Mouse (Mus musculus): ENCODE measurements around the gene Asb5. TPM values are rescaled to one million over a fixed set of nuclear protein-coding genes. Genes with fewer than 3 reads are reported as not detected.
A peak's percentile ranks its signal among the peaks of the same experiment; 100 is the strongest.

The Asb5 gene
- total and polyA plus RNA-seq, 3 experiments = 0.27 to 1.4 TPM; not detected in 1

- no peak overlapping the region for H3K9ac ChIP-seq (ENCODE audit: control insufficient read depth, low read depth, low read length, poor library complexity, severe bottlenecking)
- DNase-seq (ENCODE audit: low read depth, low spot score) = no peak
- TF ChIP-seq TBP (IDR thresholded peaks at IDR 0.05; ENCODE audit: low read depth, low read length) (no peak), MAZ (IDR thresholded peaks at IDR 0.05; ENCODE audit: low read depth, low read length) (no peak), USF1 (IDR thresholded peaks at IDR 0.05; ENCODE audit: low read depth, low read length) (no peak), CHD2 (IDR thresholded peaks at IDR 0.05; ENCODE audit: low read length) (no peak), JUND (IDR thresholded peaks at IDR 0.05; ENCODE audit: low read depth, low read length) (no peak), ZMIZ1 (IDR thresholded peaks at IDR 0.05; ENCODE audit: low read depth, low read length) (no peak), MAFK (IDR thresholded peaks at IDR 0.05; ENCODE audit: borderline replicate concordance, low read depth, low read length) (no peak), ETS1 (IDR thresholded peaks at IDR 0.05; ENCODE audit: low read depth, low read length) (no peak), TAL1 (IDR thresholded peaks at IDR 0.05; ENCODE audit: low read length) (no peak), POLR2AphosphoS2 (IDR thresholded peaks at IDR 0.05; ENCODE audit: low read length) (no peak), CHD1 (IDR thresholded peaks at IDR 0.05; ENCODE audit: low read depth, low read length) (no peak)
- H3K79me2 ChIP-seq (ENCODE audit: control insufficient read depth, insufficient read depth, low read length, poor library complexity) = no peaks in the 10 kb centered on the region
- H3K4me1 ChIP-seq (ENCODE audit: control insufficient read depth in 1 of 2, insufficient read depth in 2 of 2, low read length in 2 of 2) = peaks cover 0 to 1% of the 10 kb centered on the region in 2 experiments; a peak in 1 of 4 replicates
- H3K4me3 ChIP-seq (ENCODE audit: control insufficient read depth in 1 of 2, insufficient read depth in 1 of 2, low read depth in 2 of 2, low read length in 2 of 2) = 0 out of 4 replicates have a peak overlapping the region, but pooled peaks of 1 of the 2 experiments have one; percentile 7
- H3K27ac ChIP-seq (ENCODE audit: control insufficient read depth, low read depth, low read length) = no peak overlapping the region
- no peaks in the 10 kb centered on the region for H3K36me3 ChIP-seq (ENCODE audit: control insufficient read depth in 1 of 2, insufficient read depth in 2 of 2, low read length in 2 of 2)
- peaks cover 2 to 3% of the 10 kb centered on the region in 2 experiments; a peak in 2 of 4 replicates for H3K27me3 ChIP-seq (ENCODE audit: control insufficient read depth in 1 of 2, insufficient read depth in 2 of 2, low read length in 2 of 2)
- no peaks in the 10 kb centered on the region for H3K9me3 ChIP-seq (replicated peaks; ENCODE audit: insufficient read depth, low read length)
Observed at GRCm38 (mm10) chr8:54486555-54487273, 42.7 kb upstream of the Asb5 start.

GRCm38 (mm10) chr8:54488437-54488836, 40.9 kb upstream of the Asb5 start:
- Histone ChIP-seq H3K79me2 (ENCODE audit: control insufficient read depth, insufficient read depth, low read length, poor library complexity) (no peaks in the 10 kb centered on the region), H3K27me3 (ENCODE audit: control insufficient read depth in 1 of 2, insufficient read depth in 2 of 2, low read length in 2 of 2) (peaks cover 2 to 3% of the 10 kb centered on the region in 2 experiments; a peak in 2 of 4 replicates), H3K4me1 (ENCODE audit: control insufficient read depth in 1 of 2, insufficient read depth in 2 of 2, low read length in 2 of 2) (peaks cover 0 to 4% of the 10 kb centered on the region in 2 experiments; a peak in 1 of 4 replicates), H3K27ac (ENCODE audit: control insufficient read depth, low read depth, low read length) (no peak overlapping the region), H3K36me3 (ENCODE audit: control insufficient read depth in 1 of 2, insufficient read depth in 2 of 2, low read length in 2 of 2) (peaks cover 0 to 2% of the 10 kb centered on the region in 2 experiments; a peak in 1 of 4 replicates), H3K9ac (ENCODE audit: control insufficient read depth, low read depth, low read length, poor library complexity, severe bottlenecking) (no peak overlapping the region), H3K9me3 (replicated peaks; ENCODE audit: insufficient read depth, low read length) (no peaks in the 10 kb centered on the region), H3K4me3 (ENCODE audit: control insufficient read depth in 1 of 2, insufficient read depth in 1 of 2, low read depth in 2 of 2, low read length in 2 of 2) (no peak overlapping the region)
- DNase-seq (ENCODE audit: low read depth, low spot score) = no peak
- TF ChIP-seq POLR2A (IDR thresholded peaks at IDR 0.05; ENCODE audit: control insufficient read depth in 1 of 2, insufficient read depth in 1 of 2, low read depth in 1 of 2, low read length in 2 of 2, poor library complexity in 1 of 2) = no peak
- no peak for TF ChIP-seq RCOR1 (IDR thresholded peaks at IDR 0.05; ENCODE audit: low read depth, low read length)
- TF ChIP-seq GATA1 (IDR thresholded peaks at IDR 0.05; ENCODE audit: low read depth, low read length) = no peak
- no peak for TF ChIP-seq ETS1 (IDR thresholded peaks at IDR 0.05; ENCODE audit: low read depth, low read length)
- TF ChIP-seq RAD21 (IDR thresholded peaks at IDR 0.05; ENCODE audit: low read depth, low read length) = no peak
- TF ChIP-seq TCF12 (IDR thresholded peaks at IDR 0.05; ENCODE audit: low read depth, low read length) = no peak
- no peak for TF ChIP-seq SIN3A (IDR thresholded peaks at IDR 0.05; ENCODE audit: low read length)
- TF ChIP-seq NRF1 (IDR thresholded peaks at IDR 0.05; ENCODE audit: insufficient read depth, low read depth, low read length, poor library complexity, severe bottlenecking) = no peak
- no peak for TF ChIP-seq ZNF384 (IDR thresholded peaks at IDR 0.05; ENCODE audit: low read depth, low read length)
- no peak for TF ChIP-seq GABPA (IDR thresholded peaks at IDR 0.05; ENCODE audit: low read depth, low read length)
- no peak for TF ChIP-seq USF1 (IDR thresholded peaks at IDR 0.05; ENCODE audit: low read depth, low read length)
- TF ChIP-seq TAL1 (IDR thresholded peaks at IDR 0.05; ENCODE audit: low read length) = no peak
- no peak for TF ChIP-seq CTCF (IDR thresholded peaks at IDR 0.05 in 2 of 3, conservative IDR thresholded peaks at IDR 0.05 in 1 of 3; ENCODE audit: control insufficient read depth in 1 of 3, insufficient read depth in 1 of 3, low read depth in 2 of 3, low read length in 3 of 3, poor library complexity in 1 of 3, severe bottlenecking in 1 of 3)
- TF ChIP-seq TBP (IDR thresholded peaks at IDR 0.05; ENCODE audit: low read depth, low read length) = no peak
- no peak for TF ChIP-seq ZKSCAN1 (IDR thresholded peaks at IDR 0.05; ENCODE audit: low read depth, low read length)
- TF ChIP-seq ELF1 (IDR thresholded peaks at IDR 0.05; ENCODE audit: low read depth, low read length) = no peak
- TF ChIP-seq ZC3H11A (IDR thresholded peaks at IDR 0.05; ENCODE audit: low read depth, low read length) = no peak
- TF ChIP-seq MAZ (IDR thresholded peaks at IDR 0.05; ENCODE audit: low read depth, low read length) = no peak
- no peak for TF ChIP-seq CHD2 (IDR thresholded peaks at IDR 0.05; ENCODE audit: low read length)
- TF ChIP-seq JUND (IDR thresholded peaks at IDR 0.05; ENCODE audit: low read depth, low read length) = no peak
